Mouse (Mus musculus) testis, postnatal 14 days (tissue): ENCODE measurements at regions not wholly inside any gene's neighbourhood (a gene's known extent, or its start where the extent isn't known, plus 50 kb on each side); places are given as distances from the start of the nearest gene placed in this dataset.

ENCODE experiments used
- DNase-seq: peaks from one replicate; pipeline ENCODE4 v3.0.0; 2021; ENCODE audit warnings: low spot score

- DNase-seq: peak; percentile 11
These were observed 210.6 kb upstream of the Ano5 start for GRCm38 (mm10) chr7:51300238-51300637.

GRCm38 (mm10) chr7:51307757-51308156 is 203.1 kb upstream of the Ano5 start:
- no peak for DNase-seq

GRCm38 (mm10) chr7:51310191-51310590 is 200.6 kb upstream of the Ano5 start:
- DNase-seq: no peak

DNA sequence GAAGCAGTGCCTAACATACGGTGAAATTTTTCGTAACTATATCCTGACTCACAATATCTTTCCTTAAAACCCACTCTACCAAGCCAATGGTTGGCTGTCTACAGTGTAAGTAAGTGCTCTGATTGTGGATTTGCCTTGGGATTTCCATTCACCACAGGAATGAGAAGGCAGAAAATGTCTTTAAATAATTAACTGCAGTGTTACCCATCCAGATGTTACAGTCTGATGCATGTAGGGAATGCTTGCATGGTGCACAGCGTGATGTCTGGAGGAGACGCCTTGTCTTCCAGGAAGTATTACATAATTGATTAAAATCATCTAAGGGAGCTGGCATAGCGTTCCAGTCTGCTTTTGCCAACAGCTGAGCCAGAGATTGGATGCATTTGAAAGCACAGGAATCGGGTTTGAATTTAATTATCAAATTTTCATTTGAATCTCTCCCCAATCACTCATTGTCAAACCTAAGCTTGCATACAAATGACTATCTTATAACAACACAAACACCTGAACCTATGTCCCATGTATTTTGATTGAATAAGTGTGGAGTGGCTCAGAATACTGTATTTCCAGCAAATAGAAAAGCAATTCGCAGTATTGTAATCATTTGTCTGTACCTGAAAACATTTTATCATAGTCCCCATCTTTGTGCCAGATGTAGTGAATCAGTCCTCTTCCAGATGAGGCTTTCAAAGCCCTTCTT is 170.8 kb upstream of the Ano5 start:
- DNase-seq: no peak

DNA sequence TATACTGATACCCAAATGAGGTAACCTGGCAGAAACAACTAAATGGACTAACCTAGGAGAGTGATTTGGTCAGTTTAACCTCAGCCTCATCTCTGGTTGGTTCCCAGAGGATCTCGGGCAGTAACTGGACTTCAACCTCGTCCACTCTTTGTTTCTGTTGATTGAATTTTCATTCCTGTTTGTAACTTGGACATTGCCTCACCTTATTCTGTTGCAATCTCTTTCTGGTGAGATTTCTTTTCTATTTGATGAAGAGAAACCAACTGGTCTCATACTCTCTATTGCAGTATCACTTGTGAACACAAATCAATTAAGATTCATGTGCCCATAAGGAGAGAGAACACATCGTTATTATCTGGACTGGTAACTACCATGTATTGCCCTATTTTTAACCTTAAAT is 163.3 kb upstream of the Ano5 start:
- no peak for DNase-seq

DNA sequence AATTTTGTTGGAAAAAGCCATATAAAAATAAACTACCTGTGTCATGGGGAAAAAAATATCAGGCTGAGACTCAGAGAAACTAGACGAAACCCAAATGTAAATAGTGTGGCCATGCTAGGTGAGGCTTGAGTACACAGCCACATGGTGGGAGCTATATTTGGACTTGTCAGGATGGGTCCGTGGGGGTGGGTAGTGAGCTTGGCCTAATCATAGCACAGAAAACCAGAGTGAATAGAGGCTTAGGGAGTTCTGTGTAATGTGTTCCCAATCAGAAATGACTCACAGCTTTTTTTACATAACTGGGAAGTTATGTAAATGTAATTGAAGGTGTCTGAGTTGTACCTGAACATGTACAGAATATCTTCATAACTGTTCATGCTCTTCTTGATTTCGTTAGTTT is 150.7 kb upstream of the Ano5 start:
- DNase-seq: no peak

GRCm38 (mm10) chr7:51377584-51377983 is 133.2 kb upstream of the Ano5 start:
- no peak for DNase-seq
